Mouse (Mus musculus) left cerebral cortex, adult 11 months (tissue): ENCODE results near the gene 2510039O18Rik.
A peak's percentile ranks its signal among the peaks of the same experiment; 100 is the strongest.

Experiments
- DNase-seq: peaks from one replicate; pipeline ENCODE4 v3.0.0; 2022; ENCODE audit warnings: low spot score

2510039O18Rik gene

DNA sequence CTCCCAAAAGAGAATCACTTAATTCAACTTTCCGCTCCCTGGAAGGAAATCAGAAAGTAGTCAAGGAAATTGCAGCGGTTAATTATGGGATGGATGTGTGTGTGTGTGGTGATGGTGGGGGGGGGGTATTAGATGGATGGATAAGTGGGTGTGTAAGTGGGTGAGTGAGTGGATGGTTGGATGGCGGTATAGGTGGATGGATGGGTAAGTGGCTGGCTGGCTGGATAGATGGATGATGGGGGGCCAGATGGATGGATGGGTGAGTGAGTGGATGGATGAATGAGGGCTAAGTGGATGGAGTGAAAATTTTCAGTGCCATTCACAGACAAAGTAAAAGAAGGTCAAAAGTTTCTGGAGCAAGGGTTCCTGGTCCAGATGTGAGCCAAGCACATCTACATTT lies 3.7 kb upstream of the 2510039O18Rik start:
- DNase-seq = no peak

DNA sequence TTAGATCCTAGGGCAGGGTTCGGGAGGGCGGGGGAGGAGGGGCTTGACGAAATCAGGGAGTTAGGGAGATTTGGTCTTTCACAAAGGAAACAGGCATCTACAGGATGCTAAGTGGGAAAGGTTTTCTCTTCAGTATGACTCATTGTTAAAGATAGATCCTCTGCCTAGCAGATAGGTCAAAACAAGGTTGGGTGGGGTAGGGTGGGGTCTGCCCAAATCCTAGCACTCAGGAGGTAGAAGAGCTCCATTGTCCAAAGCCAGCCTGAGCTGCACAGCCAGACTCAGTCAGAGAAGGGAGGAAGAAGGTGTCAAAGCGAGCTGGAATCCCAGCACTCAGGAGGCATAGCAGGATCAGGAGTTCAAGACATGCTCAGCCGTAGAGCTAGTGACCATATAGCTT lies 3.2 kb upstream of the 2510039O18Rik start:
- no peak for DNase-seq

GRCm38 (mm10) chr4:147938148-147939096 lies 2.3 kb upstream of the 2510039O18Rik start:
- no peak for DNase-seq

DNA sequence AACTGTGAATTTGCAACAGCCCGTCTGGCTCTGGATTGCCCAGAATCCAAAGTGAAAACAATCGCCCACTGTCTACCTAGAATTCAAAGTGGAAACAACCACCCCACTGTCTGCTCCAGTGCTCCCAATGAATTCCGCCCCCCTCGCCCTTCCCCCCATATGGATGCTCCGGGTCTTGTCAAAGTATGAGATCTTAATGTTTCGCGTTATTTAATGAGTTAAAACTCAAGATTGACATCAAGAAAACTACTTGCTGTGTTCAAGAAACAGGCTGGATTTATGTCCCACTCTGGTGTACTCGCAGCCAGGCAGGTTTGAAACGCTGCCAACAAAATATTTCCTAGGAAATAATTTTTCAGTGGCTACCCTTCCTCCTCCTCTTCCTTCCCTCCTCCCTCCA lies 584 bp upstream of the 2510039O18Rik start:
- DNase-seq = peak; percentile 29

DNA sequence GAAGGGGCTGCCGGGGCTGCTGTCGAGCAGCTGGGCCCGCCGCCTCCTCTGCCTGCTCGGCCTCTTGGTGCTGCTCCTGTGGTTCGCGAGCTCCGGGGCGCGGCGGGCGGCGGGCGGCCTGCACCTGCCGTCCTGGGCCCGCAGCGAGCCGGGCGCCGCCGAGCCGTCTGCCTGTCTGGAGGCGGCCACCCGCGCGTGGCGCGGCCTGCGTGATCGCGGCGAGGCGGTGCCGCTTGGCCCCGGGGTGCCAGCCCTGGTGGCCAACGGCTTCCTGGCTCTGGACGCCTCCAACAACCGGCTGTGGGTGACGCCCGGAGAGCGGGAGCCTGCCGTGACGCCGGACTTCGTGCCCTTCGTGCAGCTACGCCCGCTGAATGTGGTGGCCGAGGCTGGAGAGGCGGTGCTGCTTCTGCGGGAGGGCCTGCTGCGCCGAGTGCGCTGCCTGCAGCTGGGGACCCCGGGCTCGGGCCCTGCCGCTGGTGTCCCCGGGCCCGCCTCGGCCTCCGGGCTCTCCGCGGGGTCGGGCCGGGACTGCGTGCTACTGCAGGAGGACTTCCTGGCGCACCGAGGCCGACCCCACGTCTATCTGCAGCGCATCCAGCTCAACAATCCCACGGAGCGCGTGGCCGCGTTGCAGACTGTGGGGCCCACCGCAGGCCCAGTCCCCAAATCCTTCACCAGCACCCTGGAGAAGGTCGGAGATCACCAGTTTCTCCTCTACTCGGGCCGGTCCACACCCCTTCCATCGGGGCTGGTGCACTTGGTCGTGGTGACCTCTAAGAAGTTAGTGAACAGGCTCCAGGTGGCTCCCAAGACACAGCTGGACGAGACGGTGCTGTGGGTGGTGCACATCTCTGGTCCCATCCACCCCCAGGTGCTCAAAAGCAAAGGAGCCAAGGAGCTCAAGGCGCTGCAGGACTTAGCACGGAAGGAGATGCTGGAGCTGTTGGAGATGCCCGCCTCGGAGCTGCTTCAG lies 638 bp downstream of the 2510039O18Rik start:
- no peak for DNase-seq

GRCm38 (mm10) chr4:147943005-147943404 lies 2.3 kb downstream of the 2510039O18Rik start:
- no peak for DNase-seq

- no peak for DNase-seq
These were observed 6.8 kb downstream of the 2510039O18Rik start for GRCm38 (mm10) chr4:147947511-147947910.

- no peak for DNase-seq
These were observed 12.9 kb downstream of the 2510039O18Rik start for GRCm38 (mm10) chr4:147953590-147953989.

DNA sequence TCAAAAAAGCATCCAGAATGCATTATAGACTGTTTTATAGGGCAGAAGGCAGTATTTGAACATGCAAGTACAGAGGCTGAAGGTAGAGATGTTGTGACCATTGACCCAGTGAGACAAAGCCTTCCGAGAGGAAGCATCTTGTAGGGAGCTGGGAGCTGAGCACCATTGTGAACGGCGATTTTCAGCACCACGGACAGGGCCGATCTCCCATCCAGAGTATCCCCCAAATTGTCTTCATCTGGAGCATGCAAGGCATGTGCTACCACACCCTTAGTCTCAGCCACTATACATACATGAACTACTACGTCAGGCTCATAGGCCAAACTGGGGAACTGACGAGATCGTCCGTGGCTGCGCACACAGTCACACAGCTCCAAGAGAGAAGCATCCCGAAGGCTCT lies 16.4 kb downstream of the 2510039O18Rik start:
- no peak for DNase-seq

DNA sequence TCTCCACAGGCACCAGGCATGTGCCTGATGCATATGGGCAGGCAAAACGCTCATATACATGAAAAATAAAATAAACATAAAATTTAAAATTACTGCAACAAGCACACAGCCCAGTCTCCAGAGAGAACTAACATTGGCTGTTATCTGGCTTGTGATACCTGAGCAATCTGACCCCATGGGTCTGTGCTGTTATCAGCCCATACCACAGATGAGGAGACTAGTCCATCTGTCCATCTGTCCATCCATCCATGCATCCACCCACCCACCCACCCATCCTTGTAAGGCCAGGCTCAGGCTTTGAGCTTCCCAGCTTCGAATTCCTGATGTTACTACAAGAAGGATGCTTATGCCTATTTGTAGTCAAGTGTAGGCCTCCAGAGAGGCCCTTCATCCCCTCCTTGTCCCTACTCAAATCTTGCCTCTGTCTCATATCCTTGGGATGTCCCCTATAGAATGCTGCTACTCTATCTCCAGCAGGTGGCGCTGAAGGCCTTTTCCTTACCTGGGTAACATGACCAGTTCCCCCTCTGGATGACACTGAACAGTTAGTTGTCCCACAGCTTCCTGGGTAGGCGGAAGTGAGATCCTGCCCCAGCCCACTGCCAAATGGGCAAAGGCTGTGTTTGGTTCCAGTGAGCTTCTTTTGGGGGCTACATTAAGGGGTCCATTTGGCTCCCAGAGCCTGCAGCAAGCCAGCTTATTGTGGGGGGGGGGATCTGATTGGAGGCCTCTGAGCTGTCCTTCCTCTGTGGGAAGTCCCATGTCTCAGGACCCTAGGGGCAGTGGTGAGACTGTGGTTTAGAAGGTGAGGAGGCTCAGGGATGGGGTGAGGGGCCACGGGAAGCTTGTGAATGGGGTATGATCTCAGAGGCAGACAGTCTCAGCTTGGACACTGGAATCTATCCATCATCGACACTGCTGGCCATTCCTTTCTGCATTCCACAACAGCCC lies 19.5 kb downstream of the 2510039O18Rik start:
- DNase-seq = no peak

DNA sequence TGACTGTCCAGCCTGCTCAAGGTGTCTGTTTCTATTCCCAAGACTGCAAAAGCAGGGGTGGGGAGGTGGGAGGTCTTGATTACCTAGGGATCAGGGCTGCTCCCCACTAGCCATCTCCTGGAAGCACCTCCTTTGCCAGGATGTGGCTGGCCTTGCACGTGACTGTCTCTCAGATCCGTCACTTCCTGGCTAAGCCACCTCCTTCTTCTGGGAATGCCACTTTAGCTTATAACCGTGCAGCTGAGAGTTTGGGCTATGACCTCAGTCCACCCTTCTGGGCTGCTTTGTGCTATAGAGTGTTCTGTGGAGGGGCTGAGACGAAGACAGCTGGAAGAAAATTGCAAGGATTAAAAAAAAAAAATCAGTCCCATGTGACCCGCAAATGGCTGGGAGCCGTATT lies 22.1 kb downstream of the 2510039O18Rik start:
- no peak for DNase-seq

GRCm38 (mm10) chr4:147963623-147964022 lies 22.9 kb downstream of the 2510039O18Rik start:
- no peak for DNase-seq

DNA sequence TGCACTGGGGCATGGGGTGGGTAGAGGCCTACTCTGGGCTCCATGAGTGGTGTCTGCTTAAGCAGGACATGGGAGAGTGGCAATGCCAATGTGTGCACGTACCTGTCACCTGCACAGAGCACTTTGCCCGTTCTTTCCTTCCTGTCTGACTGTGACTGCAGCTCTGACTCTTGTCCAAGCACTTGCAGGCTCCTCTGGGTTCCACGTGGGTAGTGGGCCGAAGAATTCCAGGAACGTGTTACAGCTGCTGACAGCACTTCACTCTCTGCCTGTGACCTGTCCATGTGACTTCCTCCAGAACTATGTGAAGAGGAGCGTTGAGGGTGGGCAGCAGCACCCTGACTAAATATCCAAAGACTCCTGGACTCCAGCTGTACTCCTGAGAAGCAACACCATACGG lies 25.0 kb downstream of the 2510039O18Rik start:
- no peak for DNase-seq

DNA sequence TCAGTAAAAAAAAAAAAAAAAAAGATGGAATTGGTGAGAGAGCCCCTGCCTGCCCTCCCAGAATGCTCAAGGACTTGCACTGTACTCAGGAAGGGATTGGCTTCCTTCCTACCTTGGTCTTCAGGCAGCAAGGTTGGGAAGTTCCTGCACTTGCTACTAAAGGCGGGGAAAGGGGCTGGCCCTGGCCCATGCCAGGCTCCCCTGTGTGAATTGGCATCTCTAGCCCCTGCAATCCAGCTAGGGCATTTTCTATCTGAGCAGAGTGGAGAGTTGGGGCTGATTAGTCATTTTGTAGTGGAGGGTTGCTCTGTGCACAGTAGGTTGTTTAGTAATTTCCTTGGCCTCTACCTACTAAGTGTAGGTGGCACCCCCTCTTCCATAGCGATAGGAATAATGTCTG lies 28.1 kb downstream of the 2510039O18Rik start:
- DNase-seq = no peak

DNA sequence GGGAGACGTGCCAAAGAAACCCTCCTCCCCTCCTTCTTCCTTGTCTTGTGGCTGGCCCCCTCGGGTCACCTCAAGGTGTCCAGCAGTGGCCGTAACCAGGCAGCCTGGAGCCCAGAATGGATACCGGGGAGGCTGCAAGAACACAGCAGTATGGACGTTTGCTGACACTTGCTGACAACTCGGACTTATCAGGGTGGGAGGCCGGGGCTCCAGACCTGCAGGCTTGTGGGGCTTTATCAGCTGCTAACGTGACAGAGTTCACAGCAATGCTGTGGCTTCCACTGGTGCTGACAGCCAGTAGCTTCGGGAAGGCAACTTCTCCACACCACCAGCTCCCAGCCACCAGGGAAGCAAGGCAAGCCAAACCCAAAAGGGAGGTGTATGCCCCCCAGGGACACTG lies 28.6 kb downstream of the 2510039O18Rik start:
- DNase-seq = no peak

- DNase-seq = no peak
These were observed 35.5 kb downstream of the 2510039O18Rik start for GRCm38 (mm10) chr4:147976237-147976636.

GRCm38 (mm10) chr4:147977726-147978125 lies 37.0 kb downstream of the 2510039O18Rik start:
- no peak for DNase-seq

GRCm38 (mm10) chr4:147978391-147978790 lies 37.7 kb downstream of the 2510039O18Rik start:
- no peak for DNase-seq

DNA sequence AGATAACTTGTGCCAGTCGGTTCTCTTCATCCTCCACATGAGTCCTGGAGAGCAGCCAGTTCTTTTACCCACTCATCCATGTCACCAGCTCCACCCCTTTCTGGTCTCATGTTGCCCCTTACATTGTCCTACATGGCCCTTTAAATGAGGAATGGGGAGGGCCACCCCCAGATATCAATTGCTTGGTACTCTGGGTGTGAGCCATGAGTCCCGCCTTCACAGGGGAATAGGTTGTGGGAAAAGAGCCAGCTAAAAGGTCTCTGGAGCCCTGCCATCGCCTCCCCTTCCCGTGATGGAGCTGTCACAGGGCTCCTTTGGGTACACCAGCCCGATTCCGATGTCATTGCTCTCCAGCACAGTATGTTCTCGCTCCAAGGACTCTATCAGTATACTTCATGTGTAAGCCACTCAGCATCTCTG lies 38.8 kb downstream of the 2510039O18Rik start:
- DNase-seq = no peak

DNA sequence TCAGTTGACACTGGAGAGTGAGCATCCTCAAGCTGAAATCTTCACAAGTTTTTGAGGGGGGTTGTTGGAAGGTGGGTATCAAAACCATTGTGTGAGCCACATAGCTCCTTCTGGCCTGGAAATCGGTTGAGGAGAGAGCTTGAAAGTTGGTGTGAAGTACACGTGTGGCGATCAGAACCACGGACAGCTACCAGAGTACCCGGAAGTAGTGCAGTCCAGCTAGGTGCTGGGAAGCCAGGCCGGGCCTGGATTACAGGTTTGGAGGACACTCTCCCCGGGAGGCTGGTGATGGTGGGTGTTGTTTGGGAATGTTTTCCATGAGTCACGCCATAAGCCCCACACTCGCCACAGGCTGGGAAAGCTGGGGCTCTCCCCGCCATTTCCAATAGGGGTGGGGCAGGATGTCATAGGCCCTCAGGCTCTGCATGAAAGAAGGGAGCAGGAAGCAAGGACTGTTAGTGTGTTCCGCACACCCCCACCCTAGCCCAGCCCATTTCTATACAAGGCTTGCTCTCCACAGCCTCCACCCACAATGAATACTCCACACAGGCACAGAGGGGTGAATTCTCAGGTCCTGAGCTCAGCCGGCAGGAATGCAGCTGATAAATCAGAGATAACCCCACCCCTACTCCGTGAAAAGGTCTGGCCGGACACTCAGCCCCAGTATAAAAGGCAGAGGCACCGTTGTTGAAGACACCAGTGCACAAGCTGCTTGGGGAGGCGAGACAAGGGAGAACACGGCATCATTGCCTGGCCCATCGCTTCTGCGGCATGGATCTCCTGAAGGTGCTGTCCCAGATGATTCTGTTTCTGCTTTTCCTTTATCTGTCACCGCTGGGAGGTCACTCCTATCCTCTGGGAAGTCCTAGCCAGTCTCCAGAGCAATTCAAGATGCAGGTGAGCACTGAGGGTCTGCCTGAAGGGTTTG lies 44.8 kb downstream of the 2510039O18Rik start, which contains the start of gene Nppb:
Gene Nppb, plus strand, starts transcription at position 584 of the 928 bp plus-strand sequence.
- no peak for DNase-seq
